Mouse (Mus musculus) spleen, adult 18-20 months (tissue): Measurements from ENCODE around the gene Ap4s1.
A peak's percentile ranks its signal among the peaks of the same experiment; 100 is the strongest.

Source experiments
- DNase-seq, 2 experiments: peaks; one replicate each; pipeline ENCODE4 v3.0.0; 2022; ENCODE audit warnings: mixed read lengths in 2 of 2

The Ap4s1 gene

GRCm38 (mm10) chr12:51705778-51706177, 14.9 kb downstream of the Ap4s1 start:
- no peak for DNase-seq

GRCm38 (mm10) chr12:51706673-51707235, 15.9 kb downstream of the Ap4s1 start:
- DNase-seq = no peak

- no peak for DNase-seq
Measured at GRCm38 (mm10) chr12:51708941-51709686, 18.3 kb downstream of the Ap4s1 start.

GRCm38 (mm10) chr12:51709741-51710140, 18.9 kb downstream of the Ap4s1 start:
- no peak for DNase-seq

GRCm38 (mm10) chr12:51710154-51710553, 19.3 kb downstream of the Ap4s1 start:
- DNase-seq = no peak

GRCm38 (mm10) chr12:51712685-51713084, 21.9 kb downstream of the Ap4s1 start:
- DNase-seq = no peak

- DNase-seq = no peak
Measured at GRCm38 (mm10) chr12:51718617-51719016, 27.8 kb downstream of the Ap4s1 start.

- DNase-seq = no peak
Measured at GRCm38 (mm10) chr12:51721836-51722235, 31.0 kb downstream of the Ap4s1 start.

- no peak for DNase-seq
Measured at GRCm38 (mm10) chr12:51729058-51729457, 38.2 kb downstream of the Ap4s1 start.

- DNase-seq = no peak
Measured at GRCm38 (mm10) chr12:51729827-51730226, 39.0 kb downstream of the Ap4s1 start.

GRCm38 (mm10) chr12:51734605-51735211, 43.9 kb downstream of the Ap4s1 start:
- no peak for DNase-seq

GRCm38 (mm10) chr12:51735840-51736271, 45.0 kb downstream of the Ap4s1 start:
- DNase-seq = no peak

- no peak for DNase-seq
Measured at GRCm38 (mm10) chr12:51736381-51736780, 45.5 kb downstream of the Ap4s1 start.

GRCm38 (mm10) chr12:51736807-51737206, 46.0 kb downstream of the Ap4s1 start:
- no peak for DNase-seq

- DNase-seq = peak in 1 of 2 experiments; percentile 37
Measured at GRCm38 (mm10) chr12:51741690-51742089, 50.9 kb downstream of the Ap4s1 start.

GRCm38 (mm10) chr12:51744957-51745356, 54.1 kb downstream of the Ap4s1 start:
- no peak for DNase-seq

GRCm38 (mm10) chr12:51747348-51747747, 56.5 kb downstream of the Ap4s1 start:
- no peak for DNase-seq

GRCm38 (mm10) chr12:51755938-51756598, 65.2 kb downstream of the Ap4s1 start:
- no peak for DNase-seq

GRCm38 (mm10) chr12:51756599-51756961, 65.7 kb downstream of the Ap4s1 start:
- DNase-seq = no peak

GRCm38 (mm10) chr12:51759374-51759773, 68.5 kb downstream of the Ap4s1 start:
- DNase-seq = no peak

GRCm38 (mm10) chr12:51767454-51767853, 76.6 kb downstream of the Ap4s1 start:
- DNase-seq = no peak

- DNase-seq = no peak
Measured at GRCm38 (mm10) chr12:51768702-51769101, 77.9 kb downstream of the Ap4s1 start.

- peak in 1 of 2 experiments; percentile 41 for DNase-seq
Measured at GRCm38 (mm10) chr12:51784842-51785241, 94.0 kb downstream of the Ap4s1 start.
